Mouse (Mus musculus): ENCODE measurements at regions not wholly inside any gene's neighbourhood (a gene's known extent, or its start where the extent isn't known, plus 50 kb on each side); places are given as distances from the start of the nearest gene placed in this dataset.

DNA sequence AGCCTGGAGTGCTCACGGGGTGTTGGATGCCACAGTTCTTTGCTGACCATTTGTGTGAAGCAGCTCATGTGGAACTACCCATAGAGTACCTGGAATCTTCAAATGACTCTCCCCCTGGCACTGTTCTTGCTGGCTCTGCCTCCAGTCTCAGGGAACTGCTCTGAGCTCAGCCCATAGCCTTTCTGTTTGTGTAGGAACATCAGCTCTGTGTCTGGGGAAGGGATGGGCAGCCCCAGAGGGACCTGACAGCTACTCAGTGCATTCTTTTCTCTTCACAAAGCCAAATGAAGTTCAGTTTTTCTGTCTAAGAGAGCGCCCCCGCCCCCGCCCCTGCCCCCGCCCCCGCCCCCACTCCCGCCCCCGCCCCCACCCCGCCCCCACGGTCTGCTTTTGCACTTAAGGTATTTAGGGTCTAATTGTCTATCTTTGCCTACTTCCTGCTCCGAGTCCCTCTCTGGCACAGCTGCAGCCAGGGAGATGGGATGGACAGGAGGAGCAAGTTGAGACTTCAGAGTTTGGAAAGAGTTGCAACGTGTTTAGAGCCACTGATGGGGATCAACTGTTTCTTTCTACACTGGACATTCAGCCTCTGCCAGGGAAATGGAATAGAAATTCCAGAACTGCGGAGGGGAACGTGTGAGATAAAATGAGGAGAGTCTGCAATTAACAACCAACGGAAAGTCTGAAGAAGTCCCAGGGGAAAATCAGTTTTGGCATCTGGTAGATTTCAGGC lies 171.2 kb upstream of the Habp2 start:
- TF ChIP-seq CTCF (conservative IDR thresholded peaks at IDR 0.05; ENCODE audit: low read length) (no peak), NANOG (IDR thresholded peaks at IDR 0.05; ENCODE audit: borderline replicate concordance, low read length) (no peak), POU5F1 (IDR thresholded peaks at IDR 0.05; ENCODE audit: borderline replicate concordance, low read length) (no peak)

All from E14TG2a.4 (cell line).